Mouse (Mus musculus): ENCODE results near the gene Prdm1. TPM values are rescaled to one million over a fixed set of nuclear protein-coding genes. Genes with fewer than 3 reads are reported as not detected.

Prdm1 gene
- polyA plus RNA-seq, 1 experiment from 2014 or later, result 1.9 TPM

- Histone ChIP-seq H3K27me3 (ENCODE audit: control insufficient read depth, insufficient read depth, low read length) (no peaks in the 10 kb centered on the region), H3K4me3 (ENCODE audit: low read depth, low read length) (no peak overlapping the region), H3K4me1 (ENCODE audit: control insufficient read depth, insufficient read depth, low read length) (no peaks in the 10 kb centered on the region; the same call in 1 of the 2 replicates), H3K36me3 (replicated peaks; ENCODE audit: control insufficient read depth, insufficient read depth, low read depth, low read length) (no peaks in the 10 kb centered on the region), H3K4me2 (ENCODE audit: low read depth, low read length) (no peak overlapping the region), H3K9me3 (replicated peaks; ENCODE audit: control insufficient read depth, low read length) (no peaks in the 10 kb centered on the region), H3K9ac (replicated peaks; ENCODE audit: low read length) (no peak overlapping the region), H3K27ac (replicated peaks; ENCODE audit: low read depth, low read length) (no peak overlapping the region)
- DNase-seq (ENCODE audit: low spot score) (no peak), ATAC-seq (replicated peaks; ENCODE audit: insufficient number of reproducible peaks, low FRiP score, low TSS enrichment, low read depth) (no peak)
- WGBS, result 89% methylated on average over 5 of the region's 5 CpGs
Observed at GRCm38 (mm10) chr10:44484077-44484476, 44.2 kb downstream of the Prdm1 start.

DNA sequence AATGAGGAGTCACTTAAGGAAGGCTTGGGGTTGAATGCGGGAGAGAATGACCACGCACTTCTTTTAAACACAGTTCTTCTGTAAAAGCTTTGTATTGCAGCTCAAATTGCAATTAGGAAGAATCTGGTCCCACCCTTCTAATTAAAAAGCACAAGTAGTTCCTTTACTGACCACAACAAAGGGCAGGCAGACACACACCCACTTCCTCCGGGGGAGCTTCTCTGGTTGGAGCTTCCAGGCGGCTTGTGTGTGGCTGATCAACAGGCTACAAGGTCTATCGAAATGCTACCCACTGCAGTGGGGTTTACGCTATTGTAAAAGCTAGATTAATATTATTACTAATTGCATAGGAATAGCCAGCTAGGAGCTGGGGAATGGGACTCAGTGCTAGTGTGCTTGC is 45.2 kb downstream of the Prdm1 start:
- Histone ChIP-seq H3K9ac (replicated peaks; ENCODE audit: low read length) (no peak overlapping the region), H3K4me2 (ENCODE audit: low read depth, low read length) (no peak overlapping the region), H3K27me3 (ENCODE audit: control insufficient read depth, insufficient read depth, low read length) (no peaks in the 10 kb centered on the region), H3K4me1 (ENCODE audit: control insufficient read depth, insufficient read depth, low read length) (no peaks in the 10 kb centered on the region), H3K27ac (replicated peaks; ENCODE audit: low read depth, low read length) (no peak overlapping the region), H3K36me3 (replicated peaks; ENCODE audit: control insufficient read depth, insufficient read depth, low read depth, low read length) (no peaks in the 10 kb centered on the region), H3K4me3 (ENCODE audit: low read depth, low read length) (no peak overlapping the region), H3K9me3 (replicated peaks; ENCODE audit: control insufficient read depth, low read length) (no peaks in the 10 kb centered on the region)
- WGBS, result 71% methylated on average over 6 of the region's 6 CpGs
- no peak for ATAC-seq (replicated peaks; ENCODE audit: insufficient number of reproducible peaks, low FRiP score, low TSS enrichment, low read depth)
- DNase-seq (ENCODE audit: low spot score), result no peak

- 98% methylated on average over 5 of the region's 5 CpGs for WGBS
- Histone ChIP-seq H3K36me3 (replicated peaks; ENCODE audit: control insufficient read depth, insufficient read depth, low read depth, low read length) (no peaks in the 10 kb centered on the region), H3K9me3 (replicated peaks; ENCODE audit: control insufficient read depth, low read length) (no peaks in the 10 kb centered on the region), H3K4me3 (ENCODE audit: low read depth, low read length) (no peak overlapping the region), H3K4me2 (ENCODE audit: low read depth, low read length) (no peak overlapping the region), H3K9ac (replicated peaks; ENCODE audit: low read length) (no peak overlapping the region), H3K27me3 (ENCODE audit: control insufficient read depth, insufficient read depth, low read length) (no peaks in the 10 kb centered on the region), H3K27ac (replicated peaks; ENCODE audit: low read depth, low read length) (no peak overlapping the region), H3K4me1 (ENCODE audit: control insufficient read depth, insufficient read depth, low read length) (no peaks in the 10 kb centered on the region)
- no peak for ATAC-seq (replicated peaks; ENCODE audit: insufficient number of reproducible peaks, low FRiP score, low TSS enrichment, low read depth)
- DNase-seq (ENCODE audit: low spot score), result no peak
Observed at GRCm38 (mm10) chr10:44481379-44481778, 46.9 kb downstream of the Prdm1 start.

GRCm38 (mm10) chr10:44479286-44479685 is 49.0 kb downstream of the Prdm1 start:
- no peak for ATAC-seq (replicated peaks; ENCODE audit: insufficient number of reproducible peaks, low FRiP score, low TSS enrichment, low read depth)

GRCm38 (mm10) chr10:44478091-44478490 is 50.2 kb downstream of the Prdm1 start:
- H3K27me3 ChIP-seq (ENCODE audit: control insufficient read depth, insufficient read depth, low read length), result no peaks in the 10 kb centered on the region
- H3K4me3 ChIP-seq (ENCODE audit: low read depth, low read length), result no peak overlapping the region
- H3K27ac ChIP-seq (replicated peaks; ENCODE audit: low read depth, low read length), result no peak overlapping the region
- no peak overlapping the region for H3K9ac ChIP-seq (replicated peaks; ENCODE audit: low read length)
- no peaks in the 10 kb centered on the region for H3K36me3 ChIP-seq (replicated peaks; ENCODE audit: control insufficient read depth, insufficient read depth, low read depth, low read length)
- H3K4me1 ChIP-seq (ENCODE audit: control insufficient read depth, insufficient read depth, low read length), result no peaks in the 10 kb centered on the region
- WGBS, result 67% methylated on average over 5 of the region's 5 CpGs
- H3K4me2 ChIP-seq (ENCODE audit: low read depth, low read length), result no peak overlapping the region
- DNase-seq (ENCODE audit: low spot score), result no peak
- ATAC-seq (replicated peaks; ENCODE audit: insufficient number of reproducible peaks, low FRiP score, low TSS enrichment, low read depth), result no peak
- no peaks in the 10 kb centered on the region for H3K9me3 ChIP-seq (replicated peaks; ENCODE audit: control insufficient read depth, low read length)

More at GRCm38 (mm10) chr10:44479286-44479685, 49.0 kb downstream of the Prdm1 start:
- Histone ChIP-seq H3K27ac (replicated peaks; ENCODE audit: low read depth, low read length) (no peak overlapping the region), H3K36me3 (replicated peaks; ENCODE audit: control insufficient read depth, insufficient read depth, low read depth, low read length) (no peaks in the 10 kb centered on the region), H3K9me3 (replicated peaks; ENCODE audit: control insufficient read depth, low read length) (no peaks in the 10 kb centered on the region), H3K4me2 (ENCODE audit: low read depth, low read length) (no peak overlapping the region), H3K27me3 (ENCODE audit: control insufficient read depth, insufficient read depth, low read length) (no peaks in the 10 kb centered on the region), H3K4me1 (ENCODE audit: control insufficient read depth, insufficient read depth, low read length) (no peaks in the 10 kb centered on the region), H3K9ac (replicated peaks; ENCODE audit: low read length) (no peak overlapping the region), H3K4me3 (ENCODE audit: low read depth, low read length) (no peak overlapping the region)
- 41% methylated on average over 6 of the region's 6 CpGs for WGBS
- no peak for DNase-seq (ENCODE audit: low spot score)

GRCm38 (mm10) chr10:44477240-44477639 is 51.1 kb downstream of the Prdm1 start:
- no peak overlapping the region for H3K27ac ChIP-seq (replicated peaks; ENCODE audit: low read depth, low read length)
- no peaks in the 10 kb centered on the region for H3K27me3 ChIP-seq (ENCODE audit: control insufficient read depth, insufficient read depth, low read length)
- ATAC-seq (replicated peaks; ENCODE audit: insufficient number of reproducible peaks, low FRiP score, low TSS enrichment, low read depth), result no peak

DNA sequence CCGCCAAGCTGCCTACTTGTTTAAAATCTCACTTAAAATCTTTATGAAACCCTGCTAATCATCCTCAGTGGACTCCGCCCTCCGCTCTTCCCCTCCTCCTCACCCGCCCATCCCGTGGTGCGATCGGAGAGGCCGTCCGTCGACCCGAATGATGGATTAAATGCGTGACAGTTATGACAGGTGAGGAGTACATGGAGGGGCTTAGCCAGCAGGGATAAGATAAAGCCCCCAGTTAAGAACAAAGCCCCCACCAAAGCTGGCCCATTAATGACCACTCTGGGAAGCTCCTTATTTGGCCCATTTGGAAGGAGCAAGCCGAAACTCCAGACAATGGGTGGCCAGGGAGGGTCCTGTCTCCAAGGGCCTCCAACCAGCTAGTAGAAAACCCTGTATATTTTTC is 51.8 kb downstream of the Prdm1 start:
- H3K9me3 ChIP-seq (replicated peaks; ENCODE audit: control insufficient read depth, low read length), result no peaks in the 10 kb centered on the region
- H3K27ac ChIP-seq (replicated peaks; ENCODE audit: low read depth, low read length), result no peak overlapping the region
- 63% methylated on average over 13 of the region's 13 CpGs for WGBS
- no peaks in the 10 kb centered on the region for H3K27me3 ChIP-seq (ENCODE audit: control insufficient read depth, insufficient read depth, low read length)
- no peak overlapping the region for H3K4me2 ChIP-seq (ENCODE audit: low read depth, low read length)
- no peak overlapping the region for H3K9ac ChIP-seq (replicated peaks; ENCODE audit: low read length)
- DNase-seq (ENCODE audit: low spot score) (no peak), ATAC-seq (replicated peaks; ENCODE audit: insufficient number of reproducible peaks, low FRiP score, low TSS enrichment, low read depth) (no peak)
- no peak overlapping the region for H3K4me3 ChIP-seq (ENCODE audit: low read depth, low read length)
- H3K4me1 ChIP-seq (ENCODE audit: control insufficient read depth, insufficient read depth, low read length), result no peaks in the 10 kb centered on the region
- no peaks in the 10 kb centered on the region for H3K36me3 ChIP-seq (replicated peaks; ENCODE audit: control insufficient read depth, insufficient read depth, low read depth, low read length)

More at GRCm38 (mm10) chr10:44477240-44477639, 51.1 kb downstream of the Prdm1 start:
- Histone ChIP-seq H3K9ac (replicated peaks; ENCODE audit: low read length) (no peak overlapping the region), H3K4me3 (ENCODE audit: low read depth, low read length) (no peak overlapping the region), H3K36me3 (replicated peaks; ENCODE audit: control insufficient read depth, insufficient read depth, low read depth, low read length) (no peaks in the 10 kb centered on the region), H3K4me1 (ENCODE audit: control insufficient read depth, insufficient read depth, low read length) (no peaks in the 10 kb centered on the region), H3K9me3 (replicated peaks; ENCODE audit: control insufficient read depth, low read length) (no peaks in the 10 kb centered on the region), H3K4me2 (ENCODE audit: low read depth, low read length) (no peak overlapping the region)
- DNase-seq (ENCODE audit: low spot score), result no peak
- WGBS, result 78% methylated on average over 8 of the region's 8 CpGs

DNA sequence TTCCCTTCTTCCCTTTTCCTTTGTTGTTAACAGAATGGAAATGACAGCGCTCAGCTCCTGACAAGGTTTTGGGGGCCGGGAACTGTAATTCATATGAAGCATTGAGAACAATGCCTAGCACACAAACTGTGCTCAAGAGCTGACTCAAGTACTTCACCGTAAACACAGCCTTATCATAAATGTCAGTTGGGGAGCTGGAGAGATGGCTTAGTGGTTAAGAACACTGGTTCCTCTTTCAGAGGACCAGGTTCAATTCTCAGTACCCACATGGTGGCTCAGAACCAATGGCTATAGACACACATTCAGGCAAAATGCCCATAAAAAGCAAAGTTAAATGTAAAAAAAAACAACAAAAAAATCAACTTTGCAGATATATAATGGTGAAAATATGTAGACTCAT is 52.9 kb downstream of the Prdm1 start:
- Histone ChIP-seq H3K4me2 (ENCODE audit: low read depth, low read length) (no peak overlapping the region), H3K27me3 (ENCODE audit: control insufficient read depth, insufficient read depth, low read length) (no peaks in the 10 kb centered on the region), H3K9ac (replicated peaks; ENCODE audit: low read length) (no peak overlapping the region), H3K36me3 (replicated peaks; ENCODE audit: control insufficient read depth, insufficient read depth, low read depth, low read length) (no peaks in the 10 kb centered on the region), H3K4me3 (ENCODE audit: low read depth, low read length) (no peak overlapping the region), H3K9me3 (replicated peaks; ENCODE audit: control insufficient read depth, low read length) (no peaks in the 10 kb centered on the region), H3K4me1 (ENCODE audit: control insufficient read depth, insufficient read depth, low read length) (no peaks in the 10 kb centered on the region), H3K27ac (replicated peaks; ENCODE audit: low read depth, low read length) (no peak overlapping the region)
- ATAC-seq (replicated peaks; ENCODE audit: insufficient number of reproducible peaks, low FRiP score, low TSS enrichment, low read depth) (no peak), DNase-seq (ENCODE audit: low spot score) (no peak)
- WGBS, result 90% methylated on average over 3 of the region's 3 CpGs
